Mouse (Mus musculus): Measurements from ENCODE around the gene Olfr303. TPM values are rescaled to one million over a fixed set of nuclear protein-coding genes. Genes with fewer than 3 reads are reported as not detected.
"Not testable (repeated sequence)": the region's sequence is repeated elsewhere in the genome, so short reads cannot be mapped to it uniquely, and the experiment has no call there.

The Olfr303 gene
- total RNA-seq (2021), result not detected in 2 replicates
- long read RNA-seq, result 0 reads

GRCm38 (mm10) chr7:86397689-86398088, at the start of gene Olfr303:
Gene Olfr303 (minus strand): TSS chr7:86397789.
- DNase-seq, result no peak

- no peak for DNase-seq
Observed at GRCm38 (mm10) chr7:86403546-86403945, 6.0 kb upstream of the Olfr303 start, which contains the start of gene Olfr301. Gene Olfr301 (plus strand): TSS chr7:86403846.

GRCm38 (mm10) chr7:86386558-86386957, 11.0 kb downstream of the Olfr303 start, which contains the start of gene Olfr304:
Gene Olfr304 (minus strand): TSS chr7:86386658.
- no peak for DNase-seq

- no peak for DNase-seq
Observed at GRCm38 (mm10) chr7:86385769-86386168, 11.8 kb downstream of the Olfr303 start.

- DNase-seq, result no peak
Observed at GRCm38 (mm10) chr7:86366828-86367227, 30.8 kb downstream of the Olfr303 start, which contains the start of gene Olfr305. Gene Olfr305 (minus strand): TSS chr7:86366928.

GRCm38 (mm10) chr7:86346296-86346695, 51.3 kb downstream of the Olfr303 start:
- DNase-seq, result not testable (repeated sequence)

- no peak for DNase-seq
Observed at GRCm38 (mm10) chr7:86344253-86344652, 53.3 kb downstream of the Olfr303 start.

- no peak for DNase-seq
Observed at GRCm38 (mm10) chr7:86342881-86343565, 54.6 kb downstream of the Olfr303 start.

Other genes with a start within 250 kb of the Olfr303 start
- gene Vmn2r75, start 226.0 kb downstream of the Olfr303 start, total RNA-seq (2021), result not detected in 2 replicates
- not detected in 2 replicates for gene Vmn2r76, start 151.5 kb downstream of the Olfr303 start, total RNA-seq (2021)
- not detected in 2 replicates for gene Olfr310, start 120.6 kb downstream of the Olfr303 start, total RNA-seq (2021)
- gene Olfr309, start 84.1 kb downstream of the Olfr303 start, total RNA-seq (2021), result not detected in 2 replicates
- gene Olfr308, start 72.2 kb downstream of the Olfr303 start, total RNA-seq (2021), result not detected in 2 replicates
- gene Olfr307, start 60.2 kb downstream of the Olfr303 start, total RNA-seq (2021), result not detected in 2 replicates
- gene Olfr305, start 30.9 kb downstream of the Olfr303 start, total RNA-seq (2021), result not detected in 2 replicates
- gene Olfr304, start 11.1 kb downstream of the Olfr303 start, total RNA-seq (2021), result not detected in 2 replicates
- gene Olfr301, start 6.1 kb upstream of the Olfr303 start, total RNA-seq (2021), result not detected in 2 replicates
- gene Olfr299, start 62.1 kb upstream of the Olfr303 start, total RNA-seq (2021), result not detected in 2 replicates
- not detected in 2 replicates for gene Olfr298, start 94.7 kb upstream of the Olfr303 start, total RNA-seq (2021)
- not detected in 2 replicates for gene Olfr297, start 122.2 kb upstream of the Olfr303 start, total RNA-seq (2021)
- gene Olfr295, start 186.1 kb upstream of the Olfr303 start, total RNA-seq (2021), result not detected in 2 replicates
- not detected in 2 replicates for gene Olfr294, start 218.9 kb upstream of the Olfr303 start, total RNA-seq (2021)